ENCODE assay signal across 9 mouse cellular contexts in genomic region chrX:135210436-135211221, GRCm38 (mm10). TPM values are rescaled to one million over a fixed set of nuclear protein-coding genes. Genes with fewer than 3 reads are reported as not detected.
DNase-seq lines count a peak whose midpoint lies in the region; ATAC-seq and TF ChIP-seq lines count a peak whose summit lies in the region.
"Had no signal": no experiment of that assay in that cellular context is flagged by ENCODE, and none has a peak within 500 bp of the region (broad histone marks: within the 10 kb centered on the region; RNA-seq: fewer than 3 reads in every experiment).

Gene Tceal6, minus strand, starts transcription at chrX:135210687.

- intact Hi-C loops in heart, adult 2 months (cut with DNase I), result no loop called here

- H3K79me2 ChIP-seq in heart, adult 2 months (replicated peaks; ENCODE audit: control insufficient read depth, insufficient read depth, low read length), result no peaks in the 10 kb centered on the region

- DNase-seq in heart, adult 2 months, result no peak
- DNase-seq in embryonic facial prominence, embryonic 10.5 days (ENCODE audit: low spot score), result peak; percentile 9
- DNase-seq in intestine, embryonic 14.5 days (ENCODE audit: low spot score), result no peak
- DNase-seq in limb, embryonic 14.5 days (ENCODE audit: low spot score), result no peak
- no peak for DNase-seq in adipocyte (ENCODE audit: low spot score)
- no peak for DNase-seq in adrenal gland, adult 18-20 months (ENCODE audit: low spot score in 2 of 2)

- no peaks in the 10 kb centered on the region for H3K4me1 ChIP-seq in heart, embryonic 11.5 days (ENCODE audit: control insufficient read depth, insufficient read depth, low read length)
- H3K4me1 ChIP-seq in heart, adult 2 months (ENCODE audit: control insufficient read depth, insufficient read depth, low read length), result no peaks in the 10 kb centered on the region
- no peaks in the 10 kb centered on the region for H3K4me1 ChIP-seq in embryonic facial prominence, embryonic 10.5 days
- no peaks in the 10 kb centered on the region for H3K4me1 ChIP-seq in intestine, embryonic 14.5 days (replicated peaks; ENCODE audit: control insufficient read depth, insufficient read depth, low read length)
- no peaks in the 10 kb centered on the region for H3K4me1 ChIP-seq in limb, embryonic 14.5 days (ENCODE audit: control insufficient read depth, insufficient read depth, low read length)
- no peaks in the 10 kb centered on the region for H3K4me1 ChIP-seq in stomach, embryonic 14.5 days (ENCODE audit: control insufficient read depth, insufficient read depth, low read length)

- no peaks in the 10 kb centered on the region for H3K9me3 ChIP-seq in heart, embryonic 11.5 days (replicated peaks; ENCODE audit: control insufficient read depth, low read length)
- no peaks in the 10 kb centered on the region for H3K9me3 ChIP-seq in embryonic facial prominence, embryonic 10.5 days
- no peaks in the 10 kb centered on the region for H3K9me3 ChIP-seq in intestine, embryonic 14.5 days (ENCODE audit: control insufficient read depth, low read length)
- H3K9me3 ChIP-seq in limb, embryonic 14.5 days (ENCODE audit: control insufficient read depth, low read length), result no peaks in the 10 kb centered on the region
- H3K9me3 ChIP-seq in stomach, embryonic 14.5 days (ENCODE audit: control insufficient read depth, low read depth, low read length), result no peaks in the 10 kb centered on the region

- peak within 1 kb of the TSS; percentile 66 for H3K4me2 ChIP-seq in heart, embryonic 11.5 days
- peak within 1 kb of the TSS; percentile 48 for H3K4me2 ChIP-seq in intestine, embryonic 14.5 days (ENCODE audit: low read length)
- H3K4me2 ChIP-seq in limb, embryonic 14.5 days (replicated peaks; ENCODE audit: low read depth, low read length, severe bottlenecking), result peak within 1 kb of the TSS; percentile 47
- H3K4me2 ChIP-seq in stomach, embryonic 14.5 days (replicated peaks; ENCODE audit: low read depth, low read length), result peak within 1 kb of the TSS; percentile 42

- H3K9ac ChIP-seq in heart, embryonic 11.5 days (ENCODE audit: low read depth, low read length), result no peak within 1 kb of the TSS
- no peak within 1 kb of the TSS for H3K9ac ChIP-seq in heart, adult 2 months (ENCODE audit: low read depth, low read length)
- H3K9ac ChIP-seq in intestine, embryonic 14.5 days (ENCODE audit: low read length), result no peak within 1 kb of the TSS
- H3K9ac ChIP-seq in limb, embryonic 14.5 days (ENCODE audit: low read depth, low read length, severe bottlenecking), result peak within 1 kb of the TSS; percentile 38
- H3K9ac ChIP-seq in stomach, embryonic 14.5 days (replicated peaks; ENCODE audit: low read depth, low read length), result no peak within 1 kb of the TSS

- no peak for TF ChIP-seq EP300 in heart, adult 2 months (IDR thresholded peaks at IDR 0.05; ENCODE audit: insufficient read depth, low read depth, low read length)

- no peak for TF ChIP-seq CTCF in heart, adult 2 months (IDR thresholded peaks at IDR 0.05)

- H3K27ac ChIP-seq in heart, embryonic 11.5 days (ENCODE audit: low read depth, low read length), result no peak within 1 kb of the TSS
- no peak within 1 kb of the TSS for H3K27ac ChIP-seq in heart, adult 2 months
- no peak within 1 kb of the TSS for H3K27ac ChIP-seq in embryonic facial prominence, embryonic 10.5 days (replicated peaks)
- no peak within 1 kb of the TSS for H3K27ac ChIP-seq in intestine, embryonic 14.5 days (ENCODE audit: low read depth)
- H3K27ac ChIP-seq in limb, embryonic 14.5 days (replicated peaks; ENCODE audit: low read depth, low read length), result no peak within 1 kb of the TSS
- H3K27ac ChIP-seq in stomach, embryonic 14.5 days (ENCODE audit: low read length), result no peak within 1 kb of the TSS

- H3K36me3 ChIP-seq in heart, embryonic 11.5 days (ENCODE audit: control insufficient read depth, insufficient read depth, low read length), result no peaks in the 10 kb centered on the region
- H3K36me3 ChIP-seq in heart, adult 2 months (ENCODE audit: control insufficient read depth, insufficient read depth, low read length), result no peaks in the 10 kb centered on the region
- no peaks in the 10 kb centered on the region for H3K36me3 ChIP-seq in embryonic facial prominence, embryonic 10.5 days (replicated peaks)
- H3K36me3 ChIP-seq in intestine, embryonic 14.5 days (ENCODE audit: control insufficient read depth, insufficient read depth, low read length), result no peaks in the 10 kb centered on the region
- no peaks in the 10 kb centered on the region for H3K36me3 ChIP-seq in limb, embryonic 14.5 days (ENCODE audit: control insufficient read depth, insufficient read depth, low read length)
- no peaks in the 10 kb centered on the region for H3K36me3 ChIP-seq in stomach, embryonic 14.5 days (ENCODE audit: control insufficient read depth, insufficient read depth, low read length)

- no peak for TF ChIP-seq POLR2A in heart, adult 2 months (IDR thresholded peaks at IDR 0.05; ENCODE audit: insufficient read depth, low read depth, low read length)
- no peak for TF ChIP-seq POLR2A in limb, embryonic 14.5 days (IDR thresholded peaks at IDR 0.05; ENCODE audit: borderline replicate concordance, extremely low read depth, insufficient read depth, insufficient read length)

- WGBS in heart, embryonic 11.5 days (ENCODE audit: insufficient replicate concordance), result 30% methylated on average over 11 of the region's 13 CpGs
- 22% methylated on average over 12 of the region's 13 CpGs for WGBS in heart, adult 2 months
- 15% methylated on average over 13 of the region's 13 CpGs for WGBS in embryonic facial prominence, embryonic 10.5 days
- 19% methylated on average over 11 of the region's 13 CpGs for WGBS in intestine, embryonic 14.5 days
- 22% methylated on average over 11 of the region's 13 CpGs for WGBS in limb, embryonic 14.5 days
- 27% methylated on average over 12 of the region's 13 CpGs for WGBS in stomach, embryonic 14.5 days

- ATAC-seq in heart, embryonic 11.5 days (replicated peaks; ENCODE audit: insufficient number of reproducible peaks, low FRiP score, low TSS enrichment), result no peak
- no peak for ATAC-seq in intestine, embryonic 14.5 days (replicated peaks; ENCODE audit: low FRiP score, low TSS enrichment, low read depth)
- peak; percentile 30; the same call in 1 of the 2 replicates for ATAC-seq in limb, embryonic 14.5 days (ENCODE audit: low FRiP score, low read depth)
- ATAC-seq in stomach, embryonic 14.5 days (ENCODE audit: insufficient number of reproducible peaks, insufficient read depth, low FRiP score, low read depth), result no peak

- H3K4me3 ChIP-seq in heart, embryonic 11.5 days (ENCODE audit: low read depth, low read length), result peak within 1 kb of the TSS; percentile 39
- H3K4me3 ChIP-seq in heart, adult 2 months, result no peak within 1 kb of the TSS
- peak within 1 kb of the TSS; percentile 54 for H3K4me3 ChIP-seq in embryonic facial prominence, embryonic 10.5 days
- H3K4me3 ChIP-seq in intestine, embryonic 14.5 days (ENCODE audit: low read depth, low read length), result peak within 1 kb of the TSS; percentile 13; the same call in 1 of the 2 replicates
- H3K4me3 ChIP-seq in limb, embryonic 14.5 days (replicated peaks; ENCODE audit: low read length), result peak within 1 kb of the TSS; percentile 31
- peak within 1 kb of the TSS; percentile 16; the same call in 1 of the 2 replicates for H3K4me3 ChIP-seq in stomach, embryonic 14.5 days (ENCODE audit: low read depth, low read length)

- no peaks in the 10 kb centered on the region; the same call in 1 of the 2 replicates for H3K27me3 ChIP-seq in heart, embryonic 11.5 days (ENCODE audit: control insufficient read depth, insufficient read depth, low read length)
- H3K27me3 ChIP-seq in heart, adult 2 months (ENCODE audit: control insufficient read depth, insufficient read depth, low read length), result no peaks in the 10 kb centered on the region
- peaks cover 51% of the 10 kb centered on the region for H3K27me3 ChIP-seq in embryonic facial prominence, embryonic 10.5 days (replicated peaks; ENCODE audit: low read depth, poor library complexity, severe bottlenecking)
- H3K27me3 ChIP-seq in intestine, embryonic 14.5 days (replicated peaks; ENCODE audit: control insufficient read depth, insufficient read depth, low read length), result peaks cover 10% of the 10 kb centered on the region; the same call in 1 of the 2 replicates
- no peaks in the 10 kb centered on the region; the same call in 1 of the 2 replicates for H3K27me3 ChIP-seq in limb, embryonic 14.5 days (ENCODE audit: control insufficient read depth, insufficient read depth, low read length)
- no peaks in the 10 kb centered on the region for H3K27me3 ChIP-seq in stomach, embryonic 14.5 days (ENCODE audit: control insufficient read depth, insufficient read depth, low read length)

RNA-seq across cellular contexts. Expression of gene Tceal6, which starts in this region (rescaled TPM):
- polyA plus RNA-seq in heart, embryonic 11.5 days (2014; fragmentation: Nextera tagmentation; extraction: Ambion mirVana), result 0.61 and 0.74 TPM in 2 replicates
- not detected for total RNA-seq in heart, adult 2 months (2021)
- polyA plus RNA-seq in heart, adult 2 months (2012; rRNA removed), result 0.12 TPM in 1 of 2 replicates, not detected in the other
- 0.62 and 1.7 TPM in 2 replicates for polyA plus RNA-seq in embryonic facial prominence, embryonic 10.5 days (2016; fragmentation: Nextera tagmentation; extraction: Ambion mirVana)
- polyA plus RNA-seq in intestine, embryonic 14.5 days (2014; fragmentation: Nextera tagmentation; extraction: Ambion mirVana), result 0.36 TPM in 1 of 2 replicates, not detected in the other
- polyA plus RNA-seq in limb, embryonic 14.5 days (2012; rRNA removed), result 6.0 and 15.0 TPM in 2 replicates
- polyA plus RNA-seq in limb, embryonic 14.5 days (2014; fragmentation: Nextera tagmentation; extraction: Ambion mirVana), result 3.5 and 4.6 TPM in 2 replicates
- polyA plus RNA-seq in stomach, embryonic 14.5 days (2014; fragmentation: Nextera tagmentation; extraction: Ambion mirVana), result 0.57 and 0.90 TPM in 2 replicates
- total RNA-seq in adrenal gland, adult 18-20 months (2021), result 1 to 10 TPM; 2.0 to 4.4 TPM
- total RNA-seq: common myeloid progenitor, adult 5-6 weeks had no signal
